Mouse (Mus musculus) intestine, postnatal 0 days (tissue): ENCODE data around the gene Bcs1l. TPM values are rescaled to one million over a fixed set of nuclear protein-coding genes. Genes with fewer than 3 reads are reported as not detected.
A peak's percentile ranks its signal among the peaks of the same experiment; 100 is the strongest.

Source experiments
- ATAC-seq: fragments of 200-750 bp; cut with Nextera tagmentation; 2 replicates; pipeline ENCODE4 v1.8.0; 2017; ENCODE audit warnings: mild to moderate bottlenecking, moderate TSS enrichment, moderate library complexity
- H3K27ac ChIP-seq: fragments of 300-500 bp; sonication (generic); 2 replicates; pipeline ENCODE4 v1.5.1; 2014; ENCODE audit warnings: mild to moderate bottlenecking, low read depth, low read length, moderate library complexity
- H3K27me3 ChIP-seq: fragments of 300-500 bp; sonication (generic); replicated peaks from 2 replicates; pipeline ENCODE4 v1.6.1; 2014; ENCODE audit warnings: low read length, mixed read lengths; ENCODE audit not compliant: control insufficient read depth, insufficient read depth
- H3K36me3 ChIP-seq: fragments of 300-500 bp; sonication (generic); 2 replicates; pipeline ENCODE4 v1.6.1; 2014; ENCODE audit warnings: mild to moderate bottlenecking, moderate library complexity; ENCODE audit not compliant: control insufficient read depth, insufficient read depth
- H3K4me1 ChIP-seq: fragments of 300-500 bp; sonication (generic); replicated peaks from 2 replicates; pipeline ENCODE4 v1.6.1; 2014; ENCODE audit warnings: antibody characterized with exemption, low read length, mixed read lengths; ENCODE audit not compliant: control insufficient read depth, insufficient read depth
- H3K4me2 ChIP-seq: fragments of 300-500 bp; sonication (generic); replicated peaks from 2 replicates; pipeline ENCODE4 v1.6.1; 2014; ENCODE audit warnings: low read depth, mild to moderate bottlenecking, moderate library complexity
- H3K4me3 ChIP-seq: fragments of 300-500 bp; sonication (generic); 2 replicates; pipeline ENCODE4 v1.5.1; 2014; ENCODE audit warnings: low read depth, low read length
- H3K9ac ChIP-seq: fragments of 300-500 bp; sonication (generic); 2 replicates; pipeline ENCODE4 v1.6.1; 2014; ENCODE audit warnings: mild to moderate bottlenecking, low read depth, low read length
- H3K9me3 ChIP-seq: fragments of 300-500 bp; sonication (generic); 2 replicates; pipeline ENCODE4 v1.6.1; 2016; ENCODE audit warnings: mixed run types; ENCODE audit not compliant: control insufficient read depth
- CTCF ChIP-seq: sonication (generic); IDR thresholded peaks from 2 replicates; pipeline ENCODE4 v1.5.1; 2016; ENCODE audit warnings: low read depth, mild to moderate bottlenecking, control low read depth, antibody characterized with exemption, moderate library complexity
- WGBS: fragments of 180-500 bp; shearing (Covaris S2); extraction: QIAGEN DNeasy Blood & Tissue Kit; methylation state at CpG from one replicate; pipeline ENCODE4 v1.1.7; 2014; 5-methylcytosine and 5-hydroxymethylcytosine counted together
- microRNA-seq: library from miRNA; unstranded; fragments of <30 nt; microRNA quantifications from one replicate; pipeline ENCODE4, GENCODE M21; 2016
- polyA plus RNA-seq: library from polyadenylated mRNA; unstranded; fragments of >200 nt; fragmentation: Nextera tagmentation; extraction: Ambion mirVana; gene quantifications from 2 replicates; pipeline ENCODE4 v1.2.1, GENCODE M21; 2015

The Bcs1l gene
- polyA plus RNA-seq, 1 experiment from 2014 or later = 6.0 TPM

DNA sequence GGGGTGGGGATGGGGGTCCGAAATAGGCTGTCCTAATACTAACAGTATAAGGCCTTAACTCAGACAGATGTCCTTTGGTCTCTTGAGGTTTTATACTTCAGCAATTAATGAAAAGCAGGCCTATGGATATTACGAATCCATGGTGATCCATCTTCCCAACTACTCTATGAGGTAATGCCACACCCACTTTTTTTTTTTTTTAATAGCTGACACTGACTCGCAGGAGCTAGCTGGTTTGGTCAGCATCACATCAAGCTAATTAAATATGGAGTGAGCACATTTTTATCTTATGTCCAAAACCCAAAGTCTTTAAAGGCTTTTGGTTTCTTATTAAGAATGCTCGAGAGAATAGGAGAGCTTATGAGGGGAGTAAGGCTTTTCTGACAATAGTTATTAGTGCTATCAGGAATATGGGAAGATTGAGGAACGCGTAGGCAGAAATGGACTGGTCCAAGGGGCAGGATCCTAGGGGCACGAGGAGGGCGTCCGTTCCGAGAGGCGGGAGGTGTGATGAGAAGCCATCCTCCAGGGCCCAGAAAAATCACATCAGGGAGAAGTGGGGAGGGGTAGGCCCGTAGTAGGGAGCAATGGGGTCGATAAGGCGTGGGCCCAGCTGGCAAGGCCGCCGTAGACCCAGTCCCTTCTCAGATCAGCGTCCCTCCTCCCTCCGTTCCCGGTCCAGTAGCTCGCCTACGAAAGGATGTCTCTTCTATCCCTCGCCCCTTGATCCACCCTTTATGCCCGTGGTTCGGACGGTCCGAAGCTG lies 12.6 kb downstream of the Bcs1l start:
- TF ChIP-seq CTCF = no peak
- Histone ChIP-seq H3K9me3 (no peaks in the 10 kb centered on the region), H3K27me3 (no peaks in the 10 kb centered on the region), H3K27ac (no peak overlapping the region), H3K4me3 (peak overlapping the region; percentile 68), H3K4me2 (peak overlapping the region; percentile 80), H3K9ac (peak overlapping the region; percentile 67), H3K4me1 (no peaks in the 10 kb centered on the region), H3K36me3 (peaks cover 23% of the 10 kb centered on the region)
- ATAC-seq = peak; percentile 33
- 6% methylated on average over 26 of the region's 26 CpGs for WGBS

GRCm38 (mm10) chr1:74601267-74601962 lies 13.3 kb downstream of the Bcs1l start, which contains the start of the genes Rnf25 and Stk36:
Gene Rnf25, minus strand, starts transcription at chr1:74601397.
Gene Stk36, plus strand, starts transcription at chr1:74601445.
- Histone ChIP-seq H3K4me3 (peak within 1 kb of the TSS; percentile 68), H3K9me3 (no peaks in the 10 kb centered on the region), H3K4me2 (peak within 1 kb of the TSS; percentile 80), H3K27ac (no peak within 1 kb of the TSS), H3K4me1 (no peaks in the 10 kb centered on the region), H3K9ac (peak within 1 kb of the TSS; percentile 67), H3K36me3 (peaks cover 18% of the 10 kb centered on the region), H3K27me3 (no peaks in the 10 kb centered on the region)
- no peak for TF ChIP-seq CTCF
- 11% methylated on average over 25 of the region's 25 CpGs for WGBS
- ATAC-seq = peak; percentile 79

DNA sequence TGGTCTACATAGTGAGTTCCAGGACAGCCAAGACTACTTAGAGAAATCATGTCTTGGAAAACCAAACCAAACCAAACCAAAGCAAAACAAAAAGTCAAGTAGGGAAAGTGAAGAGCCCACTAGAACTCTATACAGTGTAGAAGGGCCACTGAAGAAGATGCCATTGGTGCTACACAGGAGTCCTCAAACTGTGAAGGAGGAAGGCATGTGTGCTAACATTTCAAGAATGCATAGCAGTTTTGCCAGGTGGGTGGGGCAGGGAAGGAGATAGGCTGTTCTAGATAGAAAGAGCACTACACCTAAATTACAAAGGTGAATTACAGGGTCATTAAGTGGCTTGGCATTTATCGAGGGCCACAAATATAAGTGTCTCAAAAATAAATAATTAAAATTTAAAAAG lies 36.1 kb downstream of the Bcs1l start:
- ATAC-seq = no peak
- Histone ChIP-seq H3K4me1 (no peaks in the 10 kb centered on the region), H3K9ac (no peak overlapping the region), H3K9me3 (no peaks in the 10 kb centered on the region), H3K4me3 (no peak overlapping the region), H3K36me3 (no peaks in the 10 kb centered on the region), H3K27ac (no peak overlapping the region), H3K4me2 (no peak overlapping the region), H3K27me3 (no peaks in the 10 kb centered on the region)
- WGBS = 77% methylated on average over 1 of the region's 1 CpGs
- TF ChIP-seq CTCF = no peak

- Histone ChIP-seq H3K4me1 (no peaks in the 10 kb centered on the region), H3K9ac (no peak overlapping the region), H3K9me3 (no peaks in the 10 kb centered on the region), H3K27me3 (no peaks in the 10 kb centered on the region), H3K4me3 (no peak overlapping the region), H3K4me2 (no peak overlapping the region), H3K36me3 (no peaks in the 10 kb centered on the region), H3K27ac (no peak overlapping the region)
- WGBS = 80% methylated on average over 4 of the region's 4 CpGs
- no peak for TF ChIP-seq CTCF
- no peak for ATAC-seq
Measured at GRCm38 (mm10) chr1:74626076-74626475, 38.0 kb downstream of the Bcs1l start.

GRCm38 (mm10) chr1:74628001-74628400 lies 39.9 kb downstream of the Bcs1l start:
- Histone ChIP-seq H3K9me3 (no peaks in the 10 kb centered on the region), H3K4me2 (no peak overlapping the region), H3K9ac (no peak overlapping the region), H3K27ac (no peak overlapping the region), H3K4me3 (no peak overlapping the region), H3K27me3 (no peaks in the 10 kb centered on the region), H3K4me1 (no peaks in the 10 kb centered on the region), H3K36me3 (no peaks in the 10 kb centered on the region)
- ATAC-seq = no peak
- WGBS = 48% methylated on average over 7 of the region's 7 CpGs
- no peak for TF ChIP-seq CTCF

- 85% methylated on average over 4 of the region's 4 CpGs for WGBS
Measured at GRCm38 (mm10) chr1:74632734-74633133, 44.6 kb downstream of the Bcs1l start.

More at GRCm38 (mm10) chr1:74632734-74633133, 44.6 kb downstream of the Bcs1l start:
- TF ChIP-seq CTCF = no peak
- H3K27ac ChIP-seq = no peak overlapping the region
- no peak for ATAC-seq
- no peak overlapping the region for H3K4me2 ChIP-seq
- no peaks in the 10 kb centered on the region for H3K4me1 ChIP-seq
- no peaks in the 10 kb centered on the region for H3K36me3 ChIP-seq
- H3K9ac ChIP-seq = no peak overlapping the region
- no peaks in the 10 kb centered on the region for H3K27me3 ChIP-seq
- no peaks in the 10 kb centered on the region for H3K9me3 ChIP-seq
- no peak overlapping the region for H3K4me3 ChIP-seq

Small RNA genes lying within 50 kb of the gene (microRNA-seq; reads per million reads assigned to microRNA genes)
- gene Gm25035 = not detected

Other genes starting within 250 kb of the Bcs1l start
- 0.25 and 0.33 TPM in 2 replicates for gene Catip, start 226.2 kb upstream of the Bcs1l start, polyA plus RNA-seq
- gene Slc11a1, start 213.1 kb upstream of the Bcs1l start, polyA plus RNA-seq = 3.8 and 4.3 TPM in 2 replicates
- 48.9 and 52.4 TPM in 2 replicates for gene Ctdsp1, start 196.8 kb upstream of the Bcs1l start, polyA plus RNA-seq
- gene Vil1, start 178.9 kb upstream of the Bcs1l start, polyA plus RNA-seq = 217 and 244 TPM in 2 replicates
- gene Cnot9, start 82.2 kb upstream of the Bcs1l start, polyA plus RNA-seq = 30.7 and 30.8 TPM in 2 replicates
- gene Plcd4, start 45.4 kb upstream of the Bcs1l start, polyA plus RNA-seq = 0.38 TPM in 2 replicates
- 9.2 and 9.4 TPM in 2 replicates for gene Usp37, start 44.0 kb upstream of the Bcs1l start, polyA plus RNA-seq
- gene Zfp142, start within 50 bp of the Bcs1l start, polyA plus RNA-seq = 1.8 TPM in 2 replicates
- 17.9 and 18.1 TPM in 2 replicates for gene Rnf25, start 13.1 kb downstream of the Bcs1l start, polyA plus RNA-seq
- 0.73 and 0.94 TPM in 2 replicates for gene Stk36, start 13.2 kb downstream of the Bcs1l start, polyA plus RNA-seq
- gene Ttll4, start 73.5 kb downstream of the Bcs1l start, polyA plus RNA-seq = 2.1 TPM in 2 replicates
- 4.6 and 6.3 TPM in 2 replicates for gene Cyp27a1, start 125.3 kb downstream of the Bcs1l start, polyA plus RNA-seq
- 0.08 and 0.09 TPM in 2 replicates for gene Prkag3, start 160.9 kb downstream of the Bcs1l start, polyA plus RNA-seq
- 0.33 and 0.66 TPM in 2 replicates for gene Wnt6, start 183.6 kb downstream of the Bcs1l start, polyA plus RNA-seq
- not detected in 2 replicates for gene Wnt10a, start 203.2 kb downstream of the Bcs1l start, polyA plus RNA-seq